Comparison of ENCODE assay signal across 12 mouse cellular contexts in genomic region chr4:81579389-81580110, GRCm38 (mm10).
DNase-seq lines count a peak whose midpoint lies in the region; ATAC-seq lines count a peak whose summit lies in the region.
"Had no signal": no experiment of that assay in that cellular context is flagged by ENCODE, and none has a peak within 500 bp of the region (broad histone marks: within the 10 kb centered on the region; RNA-seq: fewer than 3 reads in every experiment).

No protein-coding gene starts in this region.

- H3K4me3 ChIP-seq in heart, embryonic 10.5 days: no peak overlapping the region
- H3K4me3 ChIP-seq in heart, embryonic 12.5 days: no peak overlapping the region
- no peak overlapping the region for H3K4me3 ChIP-seq in embryonic facial prominence, embryonic 13.5 days
- no peak overlapping the region for H3K4me3 ChIP-seq in hindbrain, embryonic 11.5 days (ENCODE audit: low read depth, low read length)
- H3K4me3 ChIP-seq in midbrain, embryonic 14.5 days (replicated peaks; ENCODE audit: low read depth, low read length): no peak overlapping the region
- H3K4me3 ChIP-seq: stomach, embryonic 15.5 days had no signal

- H3K4me2 ChIP-seq in heart, embryonic 12.5 days: no peak overlapping the region
- peak overlapping the region; percentile 43 for H3K4me2 ChIP-seq in embryonic facial prominence, embryonic 13.5 days
- H3K4me2 ChIP-seq in hindbrain, embryonic 11.5 days (replicated peaks; ENCODE audit: low read depth, low read length): no peak overlapping the region
- no peak overlapping the region for H3K4me2 ChIP-seq in midbrain, embryonic 14.5 days (ENCODE audit: low read length)
- H3K4me2 ChIP-seq: stomach, embryonic 15.5 days had no signal

- ATAC-seq in heart, embryonic 12.5 days (ENCODE audit: insufficient number of reproducible peaks, low FRiP score): no peak
- no peak for ATAC-seq in embryonic facial prominence, embryonic 13.5 days (ENCODE audit: insufficient number of reproducible peaks, insufficient read depth, low FRiP score, low TSS enrichment, low read depth)
- 0 out of 2 replicates have a peak, but pooled peaks have one; percentile 4 for ATAC-seq in hindbrain, embryonic 11.5 days (ENCODE audit: low FRiP score)
- no peak for ATAC-seq in midbrain, embryonic 14.5 days (ENCODE audit: low FRiP score, low TSS enrichment)
- no peak for ATAC-seq in frontal cortex, adult (ENCODE audit: low TSS enrichment)
- ATAC-seq: CD4-positive, CD25-positive, alpha-beta regulatory T cell, adult 4 months; intestine, postnatal 0 days; liver, postnatal 0 days had no signal

- no peak overlapping the region for H3K9ac ChIP-seq in heart, embryonic 12.5 days
- peak overlapping the region; percentile 44; the same call in 1 of the 2 replicates for H3K9ac ChIP-seq in embryonic facial prominence, embryonic 13.5 days
- no peak overlapping the region for H3K9ac ChIP-seq in hindbrain, embryonic 11.5 days (ENCODE audit: low read depth, low read length)
- no peak overlapping the region for H3K9ac ChIP-seq in midbrain, embryonic 14.5 days (replicated peaks; ENCODE audit: low read length)
- H3K9ac ChIP-seq: liver, postnatal 0 days; stomach, embryonic 15.5 days had no signal

- H3K27me3 ChIP-seq in heart, embryonic 10.5 days (ENCODE audit: insufficient read depth, poor library complexity, severe bottlenecking): no peaks in the 10 kb centered on the region
- H3K27me3 ChIP-seq in heart, embryonic 12.5 days (replicated peaks): no peaks in the 10 kb centered on the region
- no peaks in the 10 kb centered on the region for H3K27me3 ChIP-seq in embryonic facial prominence, embryonic 13.5 days
- H3K27me3 ChIP-seq in hindbrain, embryonic 11.5 days (ENCODE audit: control insufficient read depth, insufficient read depth, low read length): no peaks in the 10 kb centered on the region
- no peaks in the 10 kb centered on the region for H3K27me3 ChIP-seq in midbrain, embryonic 14.5 days (ENCODE audit: control insufficient read depth, insufficient read depth, low read length)
- H3K27me3 ChIP-seq: stomach, embryonic 15.5 days had no signal

- 61% methylated on average over 8 of the region's 8 CpGs for WGBS in heart, embryonic 10.5 days
- 51% methylated on average over 8 of the region's 8 CpGs for WGBS in heart, embryonic 12.5 days
- WGBS in embryonic facial prominence, embryonic 13.5 days: 18% methylated on average over 8 of the region's 8 CpGs
- WGBS in hindbrain, embryonic 11.5 days: 61% methylated on average over 8 of the region's 8 CpGs
- WGBS in midbrain, embryonic 14.5 days: 26% methylated on average over 8 of the region's 8 CpGs

- no peaks in the 10 kb centered on the region for H3K9me3 ChIP-seq in heart, embryonic 10.5 days
- H3K9me3 ChIP-seq in heart, embryonic 12.5 days (replicated peaks): no peaks in the 10 kb centered on the region
- H3K9me3 ChIP-seq in embryonic facial prominence, embryonic 13.5 days: no peaks in the 10 kb centered on the region
- no peaks in the 10 kb centered on the region for H3K9me3 ChIP-seq in hindbrain, embryonic 11.5 days (ENCODE audit: control insufficient read depth, low read length)
- H3K9me3 ChIP-seq in midbrain, embryonic 14.5 days (ENCODE audit: control insufficient read depth, low read length): no peaks in the 10 kb centered on the region
- H3K9me3 ChIP-seq: stomach, embryonic 15.5 days had no signal

- H3K4me1 ChIP-seq in heart, embryonic 10.5 days: peaks cover 16% of the 10 kb centered on the region; the same call in 1 of the 2 replicates
- peaks cover 17% of the 10 kb centered on the region for H3K4me1 ChIP-seq in heart, embryonic 12.5 days (replicated peaks)
- peaks cover 37% of the 10 kb centered on the region for H3K4me1 ChIP-seq in embryonic facial prominence, embryonic 13.5 days
- no peaks in the 10 kb centered on the region; the same call in 1 of the 2 replicates for H3K4me1 ChIP-seq in hindbrain, embryonic 11.5 days (replicated peaks; ENCODE audit: control insufficient read depth, insufficient read depth, low read length)
- peaks cover 12% of the 10 kb centered on the region for H3K4me1 ChIP-seq in midbrain, embryonic 14.5 days (ENCODE audit: control insufficient read depth, insufficient read depth, low read length)
- H3K4me1 ChIP-seq: stomach, embryonic 15.5 days had no signal

- peak overlapping the region; percentile 64 for H3K27ac ChIP-seq in heart, embryonic 10.5 days
- H3K27ac ChIP-seq in heart, embryonic 12.5 days (ENCODE audit: poor library complexity, severe bottlenecking): no peak overlapping the region
- H3K27ac ChIP-seq in embryonic facial prominence, embryonic 13.5 days: peak overlapping the region; percentile 92
- no peak overlapping the region for H3K27ac ChIP-seq in hindbrain, embryonic 11.5 days (ENCODE audit: low read depth, low read length)
- peak overlapping the region; percentile 58 for H3K27ac ChIP-seq in midbrain, embryonic 14.5 days (replicated peaks; ENCODE audit: low read depth, low read length)
- H3K27ac ChIP-seq: stomach, embryonic 15.5 days had no signal

- intact Hi-C loops in left cerebral cortex, postnatal 4 days (cut with DNase I): loop anchor here (10.0 kb wide), 1 partner anchor 145 kb away; no protein-coding TSS in a partner anchor

- H3K36me3 ChIP-seq in heart, embryonic 10.5 days: no peaks in the 10 kb centered on the region
- H3K36me3 ChIP-seq in heart, embryonic 12.5 days: no peaks in the 10 kb centered on the region
- H3K36me3 ChIP-seq in embryonic facial prominence, embryonic 13.5 days: no peaks in the 10 kb centered on the region
- no peaks in the 10 kb centered on the region for H3K36me3 ChIP-seq in hindbrain, embryonic 11.5 days (ENCODE audit: control insufficient read depth, insufficient read depth, low read length)
- no peaks in the 10 kb centered on the region for H3K36me3 ChIP-seq in midbrain, embryonic 14.5 days (ENCODE audit: control insufficient read depth, insufficient read depth, low read length)
- H3K36me3 ChIP-seq: stomach, embryonic 15.5 days had no signal

- DNase-seq in heart, embryonic 10.5 days (ENCODE audit: low spot score): no peak
- peak; percentile 20 for DNase-seq in hindbrain, embryonic 11.5 days (ENCODE audit: low spot score)
- no peak for DNase-seq in midbrain, embryonic 14.5 days
- no peak for DNase-seq in left cerebral cortex, postnatal 4 days
- no peak for DNase-seq in gastrocnemius, adult 8-10 months (ENCODE audit: low spot score in 2 of 2)
- DNase-seq: liver, postnatal 0 days had no signal

Comparison
In these comparisons a context has a peak if more than half of its experiments do, and no peak if none do; other contexts are left out.
1. H3K27ac ChIP-seq: peak in heart, embryonic 10.5 days (single experiment), embryonic facial prominence, embryonic 13.5 days (single experiment) and midbrain, embryonic 14.5 days (single experiment); none in heart, embryonic 12.5 days (single experiment) and hindbrain, embryonic 11.5 days (single experiment).